Mouse (Mus musculus) cerebellum, postnatal 10 days (tissue): ENCODE data around the gene Hipk2.

Experiments used
- DNase-seq, 2 experiments: peaks; one replicate each; pipeline ENCODE4 v3.0.0; 2021; ENCODE audit warnings: mixed read lengths in 2 of 2

Hipk2 gene

GRCm38 (mm10) chr6:38876071-38876911 is at the start of gene Hipk2:
Hipk2 (minus strand) TSS chr6:38876165.
- DNase-seq = peak; percentile 83 to 89

GRCm38 (mm10) chr6:38925719-38926118 is 49.8 kb upstream of the Hipk2 start:
- peak; percentile 21 to 44 for DNase-seq

- DNase-seq = no peak
Observed at GRCm38 (mm10) chr6:38923870-38924817, 48.2 kb upstream of the Hipk2 start.

GRCm38 (mm10) chr6:38923450-38923849 is 47.5 kb upstream of the Hipk2 start:
- no peak for DNase-seq

GRCm38 (mm10) chr6:38922517-38922916 is 46.6 kb upstream of the Hipk2 start:
- DNase-seq = peak; percentile 82 to 84

GRCm38 (mm10) chr6:38921810-38922116 is 45.8 kb upstream of the Hipk2 start:
- no peak for DNase-seq

GRCm38 (mm10) chr6:38921095-38921809 is 45.3 kb upstream of the Hipk2 start:
- no peak for DNase-seq

GRCm38 (mm10) chr6:38920141-38920540 is 44.2 kb upstream of the Hipk2 start:
- DNase-seq = no peak

- DNase-seq = no peak
Observed at GRCm38 (mm10) chr6:38919135-38919740, 43.3 kb upstream of the Hipk2 start.

- no peak for DNase-seq
Observed at GRCm38 (mm10) chr6:38918728-38919127, 42.8 kb upstream of the Hipk2 start.

- DNase-seq = no peak
Observed at GRCm38 (mm10) chr6:38917415-38917814, 41.5 kb upstream of the Hipk2 start.

- no peak for DNase-seq
Observed at GRCm38 (mm10) chr6:38916571-38916970, 40.6 kb upstream of the Hipk2 start.

- no peak for DNase-seq
Observed at GRCm38 (mm10) chr6:38915776-38916175, 39.8 kb upstream of the Hipk2 start.

GRCm38 (mm10) chr6:38914181-38914580 is 38.2 kb upstream of the Hipk2 start:
- no peak for DNase-seq

GRCm38 (mm10) chr6:38913386-38914042 is 37.5 kb upstream of the Hipk2 start:
- DNase-seq = no peak

- DNase-seq = peak; percentile 65 to 79
Observed at GRCm38 (mm10) chr6:38912845-38913244, 36.9 kb upstream of the Hipk2 start.

GRCm38 (mm10) chr6:38912121-38912660 is 36.2 kb upstream of the Hipk2 start:
- DNase-seq = no peak

GRCm38 (mm10) chr6:38910828-38911559 is 35.0 kb upstream of the Hipk2 start:
- peak; percentile 58 to 65 for DNase-seq

- peak in 1 of 2 experiments; percentile 23 for DNase-seq
Observed at GRCm38 (mm10) chr6:38908401-38908800, 32.4 kb upstream of the Hipk2 start.

GRCm38 (mm10) chr6:38906005-38906404 is 30.0 kb upstream of the Hipk2 start:
- DNase-seq = no peak
